Mouse (Mus musculus) limb, embryonic 10.5 days (tissue): ENCODE measurements around the gene Abhd14b. TPM values are rescaled to one million over a fixed set of nuclear protein-coding genes. Genes with fewer than 3 reads are reported as not detected.

ENCODE experiments used
- DNase-seq: peaks from one replicate; pipeline ENCODE4 v3.0.0-alpha.2; 2017; ENCODE audit warnings: low spot score
- H3K27ac ChIP-seq: fragments of 300-500 bp; sonication (generic); 2 replicates; pipeline ENCODE4 v1.5.1; 2016; ENCODE audit warnings: mild to moderate bottlenecking
- H3K27me3 ChIP-seq: fragments of 300-500 bp; sonication (generic); 2 replicates; pipeline ENCODE4 v1.6.1; 2016; ENCODE audit warnings: low read depth, mild to moderate bottlenecking; ENCODE audit not compliant: poor library complexity, severe bottlenecking
- H3K36me3 ChIP-seq: fragments of 300-500 bp; sonication (generic); 2 replicates; pipeline ENCODE4 v1.6.1; 2016; ENCODE audit warnings: mild to moderate bottlenecking, moderate library complexity
- H3K4me1 ChIP-seq: fragments of 300-500 bp; sonication (generic); 2 replicates; pipeline ENCODE4 v1.6.1; 2016
- H3K4me3 ChIP-seq: fragments of 300-500 bp; sonication (generic); 2 replicates; pipeline ENCODE4 v1.5.1; 2016; ENCODE audit warnings: mild to moderate bottlenecking, moderate library complexity
- H3K9me3 ChIP-seq: fragments of 300-500 bp; sonication (generic); replicated peaks from 2 replicates; pipeline ENCODE4 v1.6.1; 2016; ENCODE audit warnings: mild to moderate bottlenecking
- WGBS: fragments of 180-500 bp; shearing (Covaris S2); methylation state at CpG from one replicate; pipeline ENCODE4 v1.1.7; 2016; 5-methylcytosine and 5-hydroxymethylcytosine counted together
- polyA plus RNA-seq: library from polyadenylated mRNA; unstranded; fragments of >200 nt; fragmentation: Nextera tagmentation; extraction: Ambion mirVana; gene quantifications from 2 replicates; pipeline ENCODE4 v1.2.1, GENCODE M21; 2016

Gene Abhd14b
- polyA plus RNA-seq, 1 experiment from 2014 or later: 7.6 TPM

- peak overlapping the region; percentile 88 for H3K27ac ChIP-seq
- H3K9me3 ChIP-seq: no peaks in the 10 kb centered on the region
- peaks cover 25% of the 10 kb centered on the region for H3K27me3 ChIP-seq
- WGBS: 1% methylated on average over 99 of the region's 99 CpGs
- H3K4me1 ChIP-seq: peaks cover 51% of the 10 kb centered on the region
- H3K36me3 ChIP-seq: peaks cover 57% of the 10 kb centered on the region
- H3K4me3 ChIP-seq: peak overlapping the region; percentile 68
- peak; percentile 81 for DNase-seq
Measured at GRCm38 (mm10) chr9:106464751-106465541, 17.7 kb downstream of the Abhd14b start.

DNA sequence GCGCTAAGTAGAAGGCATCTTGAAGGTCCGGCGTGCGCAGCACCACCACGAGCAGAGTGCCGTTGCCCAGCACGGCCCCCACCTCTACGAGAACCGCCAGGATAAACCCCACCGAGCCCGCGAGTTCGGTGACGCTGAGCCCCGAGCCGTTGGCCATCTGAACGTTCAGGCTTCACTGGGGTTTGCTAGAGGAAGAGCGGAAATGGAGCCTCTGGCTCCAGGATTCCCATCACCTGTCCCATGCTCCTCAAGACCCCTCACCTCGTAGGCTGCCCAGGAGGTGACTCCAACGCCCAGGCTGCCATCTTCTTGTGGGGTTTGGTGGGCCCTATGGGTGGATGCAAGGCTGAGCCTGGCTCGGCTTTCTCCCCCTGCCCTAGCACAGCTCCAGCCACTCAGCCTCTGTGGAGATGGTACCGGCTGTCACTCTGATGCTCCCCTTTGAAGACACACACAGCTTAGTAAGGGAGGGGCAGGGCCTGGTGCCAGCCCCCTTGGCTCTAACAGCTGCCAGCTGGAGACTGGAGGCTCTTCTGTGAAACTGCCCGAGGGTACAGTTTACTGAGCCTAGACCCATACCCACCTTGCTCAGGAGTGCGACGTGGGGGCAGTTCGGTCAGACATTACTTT, 18.4 kb downstream of the Abhd14b start, which contains the start of gene Gpr62:
Gene Gpr62 (minus strand): TSS at position 368 of the 630 bp plus-strand sequence.
- H3K9me3 ChIP-seq: no peaks in the 10 kb centered on the region
- H3K4me3 ChIP-seq: peak within 1 kb of the TSS; percentile 68
- H3K36me3 ChIP-seq: peaks cover 49% of the 10 kb centered on the region
- H3K27me3 ChIP-seq: peaks cover 25% of the 10 kb centered on the region
- 34% methylated on average over 26 of the region's 26 CpGs for WGBS
- DNase-seq: no peak
- peak within 1 kb of the TSS; percentile 88 for H3K27ac ChIP-seq
- H3K4me1 ChIP-seq: peaks cover 43% of the 10 kb centered on the region

- Histone ChIP-seq H3K4me1 (peaks cover 42% of the 10 kb centered on the region), H3K9me3 (no peaks in the 10 kb centered on the region), H3K36me3 (peaks cover 39% of the 10 kb centered on the region), H3K27ac (no peak overlapping the region), H3K27me3 (peaks cover 34% of the 10 kb centered on the region), H3K4me3 (no peak overlapping the region)
- no peak for DNase-seq
- 91% methylated on average over 6 of the region's 6 CpGs for WGBS
Measured at GRCm38 (mm10) chr9:106466721-106467120, 19.5 kb downstream of the Abhd14b start.

GRCm38 (mm10) chr9:106467746-106468145, 20.5 kb downstream of the Abhd14b start:
- WGBS: 93% methylated on average over 7 of the region's 7 CpGs
- no peak for DNase-seq
- H3K27ac ChIP-seq: no peak overlapping the region
- H3K4me1 ChIP-seq: peaks cover 48% of the 10 kb centered on the region
- no peak overlapping the region for H3K4me3 ChIP-seq
- H3K9me3 ChIP-seq: no peaks in the 10 kb centered on the region
- H3K27me3 ChIP-seq: peaks cover 34% of the 10 kb centered on the region
- H3K36me3 ChIP-seq: peaks cover 29% of the 10 kb centered on the region

DNA sequence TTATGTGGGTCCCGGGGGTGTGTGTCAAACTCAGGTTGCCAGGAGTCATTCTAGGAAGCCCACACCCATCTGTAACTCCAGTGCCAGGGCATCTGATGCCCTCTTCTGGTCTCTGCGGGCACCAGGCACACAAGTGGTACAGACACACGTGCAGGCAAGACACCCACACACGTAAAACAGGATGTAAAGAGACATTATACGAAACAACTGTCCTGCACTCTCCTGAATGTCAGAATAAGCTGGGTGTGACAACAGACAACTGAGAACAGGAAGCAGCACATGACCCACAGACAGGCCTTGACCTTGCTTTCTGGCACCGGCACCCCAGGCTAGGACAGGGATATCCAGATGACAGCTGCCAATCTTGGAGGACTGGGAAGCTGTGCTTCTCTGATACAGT, 22.1 kb downstream of the Abhd14b start:
- no peak for DNase-seq
- Histone ChIP-seq H3K27ac (no peak overlapping the region), H3K36me3 (peaks cover 13% of the 10 kb centered on the region), H3K9me3 (no peaks in the 10 kb centered on the region), H3K27me3 (peaks cover 23% of the 10 kb centered on the region; the same call in 1 of the 2 replicates), H3K4me3 (no peak overlapping the region), H3K4me1 (peaks cover 46% of the 10 kb centered on the region)
- 74% methylated on average over 6 of the region's 6 CpGs for WGBS

DNA sequence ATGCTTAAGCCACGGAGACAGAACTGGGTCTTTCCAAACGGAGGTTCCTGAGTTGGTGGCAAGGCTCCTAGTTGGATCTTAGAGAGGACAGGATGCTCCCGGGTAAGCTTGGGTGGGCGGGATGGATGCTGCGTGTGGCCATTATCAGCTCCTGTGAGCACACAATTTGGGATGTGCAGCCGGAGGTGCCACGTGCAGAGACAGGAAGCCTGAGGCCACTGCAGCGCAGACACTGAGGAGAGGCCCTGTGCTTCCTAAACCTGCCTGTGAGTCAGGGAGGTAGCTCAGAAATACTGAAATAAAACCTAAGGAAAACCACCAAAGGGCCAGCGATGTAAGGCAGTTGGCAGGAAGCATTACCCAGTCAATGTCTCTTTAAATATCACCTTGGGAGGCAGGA, 22.5 kb downstream of the Abhd14b start:
- Histone ChIP-seq H3K4me1 (peaks cover 46% of the 10 kb centered on the region), H3K27me3 (peaks cover 23% of the 10 kb centered on the region; the same call in 1 of the 2 replicates)
- 72% methylated on average over 9 of the region's 9 CpGs for WGBS

GRCm38 (mm10) chr9:106470991-106471750, 23.9 kb downstream of the Abhd14b start:
- no peaks in the 10 kb centered on the region for H3K9me3 ChIP-seq
- DNase-seq: no peak
- no peak overlapping the region for H3K27ac ChIP-seq
- 0 out of 2 replicates have a peak, but pooled peaks cover 10% of the 10 kb centered on the region for H3K27me3 ChIP-seq
- H3K36me3 ChIP-seq: no peaks in the 10 kb centered on the region
- 63% methylated on average over 14 of the region's 14 CpGs for whole genome bisulfite sequencing
- peak overlapping the region; percentile 27 for H3K4me3 ChIP-seq
- peaks cover 47% of the 10 kb centered on the region for H3K4me1 ChIP-seq

More for the DNA sequence above, 22.5 kb downstream of the Abhd14b start:
- H3K36me3 ChIP-seq: peaks cover 9% of the 10 kb centered on the region
- H3K9me3 ChIP-seq: no peaks in the 10 kb centered on the region
- no peak overlapping the region for H3K4me3 ChIP-seq
- H3K27ac ChIP-seq: no peak overlapping the region
- no peak for DNase-seq

- H3K27ac ChIP-seq: peak overlapping the region; percentile 27; the same call in 1 of the 2 replicates
- WGBS: 9% methylated on average over 5 of the region's 5 CpGs
- H3K27me3 ChIP-seq: 0 out of 2 replicates have a peak, but pooled peaks cover 9% of the 10 kb centered on the region
- DNase-seq: no peak
- H3K36me3 ChIP-seq: no peaks in the 10 kb centered on the region
- peaks cover 52% of the 10 kb centered on the region for H3K4me1 ChIP-seq
- H3K9me3 ChIP-seq: no peaks in the 10 kb centered on the region
- H3K4me3 ChIP-seq: peak overlapping the region; percentile 27
Measured at GRCm38 (mm10) chr9:106471892-106472291, 24.6 kb downstream of the Abhd14b start.

- H3K4me1 ChIP-seq: peaks cover 52% of the 10 kb centered on the region
- DNase-seq: no peak
- H3K4me3 ChIP-seq: no peak overlapping the region
- H3K36me3 ChIP-seq: no peaks in the 10 kb centered on the region
- H3K9me3 ChIP-seq: no peaks in the 10 kb centered on the region
- WGBS: 70% methylated on average over 4 of the region's 4 CpGs
- H3K27me3 ChIP-seq: 0 out of 2 replicates have a peak, but pooled peaks cover 9% of the 10 kb centered on the region
- 0 out of 2 replicates have a peak overlapping the region, but pooled peaks have one; percentile 27 for H3K27ac ChIP-seq
Measured at GRCm38 (mm10) chr9:106472321-106472720, 25.1 kb downstream of the Abhd14b start.

DNA sequence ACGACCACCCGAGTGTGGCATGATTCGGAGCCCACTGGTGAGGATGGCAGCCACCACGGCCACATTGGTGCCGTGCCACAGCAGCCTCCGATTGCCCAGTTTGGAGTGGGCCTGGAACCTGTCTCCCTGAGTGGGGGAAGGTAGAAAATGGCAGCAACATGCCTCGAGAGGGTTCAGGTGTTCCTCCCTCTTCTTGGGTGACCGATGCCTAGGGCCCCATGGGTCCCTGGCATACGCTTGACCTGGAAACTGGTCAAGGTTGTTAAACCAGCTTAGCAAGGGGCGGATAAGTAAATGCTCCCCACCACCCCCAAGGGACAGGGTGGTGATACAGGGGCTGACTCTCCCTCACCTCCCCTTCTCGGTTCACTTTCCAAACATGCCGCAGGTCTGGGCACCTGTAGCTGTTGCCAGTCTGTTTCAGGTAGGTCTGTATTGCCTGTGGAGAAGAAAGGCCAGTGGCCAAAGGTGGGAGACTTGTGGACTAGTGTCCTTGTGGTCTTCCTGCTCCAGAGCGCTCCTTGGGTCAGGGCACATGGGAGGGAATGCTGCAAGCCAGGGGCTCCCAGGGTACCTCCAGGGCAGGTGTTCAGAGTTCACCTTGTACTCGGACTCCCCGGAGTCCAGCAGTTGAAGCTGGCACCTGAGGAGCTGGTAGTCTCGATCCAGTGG, 26.0 kb downstream of the Abhd14b start:
- Histone ChIP-seq H3K4me3 (no peak overlapping the region), H3K27ac (0 out of 2 replicates have a peak overlapping the region, but pooled peaks have one; percentile 73), H3K9me3 (no peaks in the 10 kb centered on the region), H3K36me3 (no peaks in the 10 kb centered on the region), H3K4me1 (peaks cover 60% of the 10 kb centered on the region), H3K27me3 (0 out of 2 replicates have a peak, but pooled peaks cover 9% of the 10 kb centered on the region)
- WGBS: 92% methylated on average over 16 of the region's 16 CpGs
- no peak for DNase-seq

- no peaks in the 10 kb centered on the region for H3K9me3 ChIP-seq
- 76% methylated on average over 5 of the region's 5 CpGs for WGBS
- peak overlapping the region; percentile 73; the same call in 1 of the 2 replicates for H3K27ac ChIP-seq
- no peak overlapping the region for H3K4me3 ChIP-seq
- peaks cover 62% of the 10 kb centered on the region for H3K4me1 ChIP-seq
- DNase-seq: no peak
- H3K36me3 ChIP-seq: no peaks in the 10 kb centered on the region
- 0 out of 2 replicates have a peak, but pooled peaks cover 9% of the 10 kb centered on the region for H3K27me3 ChIP-seq
Measured at GRCm38 (mm10) chr9:106473753-106474105, 26.5 kb downstream of the Abhd14b start.

DNA sequence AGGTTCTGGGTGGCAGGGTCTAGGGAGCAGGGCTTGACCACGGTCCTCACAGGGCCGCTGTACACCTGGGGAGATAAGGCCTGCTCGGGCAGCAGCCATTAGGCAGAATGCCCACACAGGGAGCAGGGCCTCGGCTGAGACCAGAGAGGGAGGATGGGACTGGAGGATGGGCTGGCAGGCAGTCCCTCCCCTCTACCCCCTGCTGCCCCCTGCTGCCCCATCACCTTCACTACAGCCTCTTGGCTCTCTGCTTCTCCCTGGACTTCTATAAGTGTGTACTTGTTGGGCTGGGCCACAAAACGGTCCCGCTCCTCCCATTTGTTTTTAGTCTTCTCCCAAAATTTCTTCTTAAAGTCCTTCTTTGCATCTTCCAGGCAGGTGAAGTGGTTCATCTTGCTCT, 27.2 kb downstream of the Abhd14b start:
- H3K4me3 ChIP-seq: no peak overlapping the region
- DNase-seq: peak; percentile 78
- no peaks in the 10 kb centered on the region for H3K9me3 ChIP-seq
- H3K27ac ChIP-seq: peak overlapping the region; percentile 73
- H3K36me3 ChIP-seq: peaks cover 5% of the 10 kb centered on the region
- H3K27me3 ChIP-seq: 0 out of 2 replicates have a peak, but pooled peaks cover 9% of the 10 kb centered on the region
- peaks cover 59% of the 10 kb centered on the region for H3K4me1 ChIP-seq
- WGBS: 10% methylated on average over 6 of the region's 6 CpGs
